Mouse (Mus musculus): ENCODE measurements around the gene Efna4.

DNA sequence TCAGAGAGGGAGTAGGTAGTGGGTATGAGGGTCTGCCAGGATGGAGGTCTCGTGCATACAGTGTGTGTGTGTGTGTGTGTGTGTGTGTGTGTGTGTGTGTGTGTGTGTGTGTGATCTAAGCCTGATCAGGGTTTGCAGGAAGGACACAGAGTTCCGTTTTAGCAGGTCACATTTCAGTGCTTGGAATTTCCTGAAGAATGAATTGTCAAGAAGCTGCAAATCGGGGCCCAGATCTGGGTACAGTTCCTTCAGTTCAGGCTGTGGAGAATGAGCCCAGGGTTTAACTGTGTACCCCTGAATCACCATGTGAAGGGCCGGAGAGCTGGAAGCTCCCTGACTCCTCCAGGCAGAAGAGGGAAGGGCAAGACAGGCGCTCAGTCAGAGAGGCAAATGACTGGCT lies 50.5 kb downstream of the Efna4 start:
- TF ChIP-seq CTCF (IDR thresholded peaks at IDR 0.05; ENCODE audit: extremely low read depth, insufficient read depth, low read length), result no peak
- TF ChIP-seq POLR2A (IDR thresholded peaks at IDR 0.05; ENCODE audit: extremely low read depth, insufficient read depth, low read length), result no peak

Measured in cortical plate, adult 2 months (tissue).